8 mouse cellular contexts compared by ENCODE assay signal in the genomic region with DNA sequence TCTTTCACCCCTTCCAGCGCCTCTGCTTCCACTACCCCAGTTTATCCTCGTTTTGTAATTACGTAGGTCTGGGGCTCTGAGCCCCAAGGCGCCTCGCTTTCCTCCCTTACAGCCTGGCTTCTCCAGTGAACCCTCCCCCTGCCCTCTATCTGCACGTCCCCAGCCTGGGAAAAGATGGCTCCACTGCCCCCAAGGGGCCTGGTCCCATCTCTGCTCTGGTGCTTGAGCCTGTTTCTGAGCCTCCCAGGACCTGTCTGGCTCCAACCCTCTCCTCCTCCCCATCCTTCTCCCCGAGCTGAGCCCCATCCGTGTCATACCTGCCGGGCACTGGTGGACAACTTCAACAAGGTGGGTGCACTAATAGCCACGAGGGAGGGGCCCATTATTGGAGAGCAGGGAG. TPM values are rescaled to one million over a fixed set of nuclear protein-coding genes. Genes with fewer than 3 reads are reported as not detected.
DNase-seq lines count a peak whose midpoint lies in the region; ATAC-seq and TF ChIP-seq lines count a peak whose summit lies in the region.

No protein-coding gene starts in this region.

- H3K36me3 ChIP-seq in E14TG2a.4 (ENCODE audit: insufficient read depth, low read length), result peaks cover 18% of the 10 kb centered on the region
- H3K36me3 ChIP-seq in heart, postnatal 0 days (replicated peaks; ENCODE audit: control insufficient read depth, insufficient read depth, low read length), result peaks cover 17% of the 10 kb centered on the region
- no peaks in the 10 kb centered on the region for H3K36me3 ChIP-seq in liver, embryonic 15.5 days (replicated peaks)

- peak overlapping the region; percentile 92 for H3K27ac ChIP-seq in heart, postnatal 0 days (ENCODE audit: low read depth)
- H3K27ac ChIP-seq in liver, embryonic 15.5 days (replicated peaks), result peak overlapping the region; percentile 68

- peaks cover 32% of the 10 kb centered on the region for H3K27me3 ChIP-seq in E14TG2a.4 (ENCODE audit: insufficient read depth, low read length)
- H3K27me3 ChIP-seq in heart, postnatal 0 days (ENCODE audit: control insufficient read depth, insufficient read depth, low read length), result no peaks in the 10 kb centered on the region
- peaks cover 38% of the 10 kb centered on the region for H3K27me3 ChIP-seq in liver, embryonic 15.5 days

- H3K4me2 ChIP-seq in heart, postnatal 0 days (ENCODE audit: low read depth, low read length), result peak overlapping the region; percentile 86
- H3K4me2 ChIP-seq in liver, embryonic 15.5 days, result peak overlapping the region; percentile 99

- H3K4me1 ChIP-seq in E14TG2a.4 (replicated peaks; ENCODE audit: low read depth, low read length), result peaks cover 84% of the 10 kb centered on the region
- peaks cover 23% of the 10 kb centered on the region for H3K4me1 ChIP-seq in heart, postnatal 0 days (ENCODE audit: control insufficient read depth, insufficient read depth)
- H3K4me1 ChIP-seq in liver, embryonic 15.5 days (replicated peaks), result peaks cover 41% of the 10 kb centered on the region

- 12% methylated on average over 10 of the region's 10 CpGs for WGBS in heart, postnatal 0 days
- 10% methylated on average over 10 of the region's 10 CpGs for WGBS in liver, embryonic 15.5 days (ENCODE audit: insufficient replicate concordance)

- peak; percentile 22; the same call in 1 of the 2 replicates for ATAC-seq in heart, postnatal 0 days (ENCODE audit: insufficient read depth, low read depth)
- no peak for ATAC-seq in liver, embryonic 15.5 days (ENCODE audit: insufficient read depth)

- peak overlapping the region; percentile 89 for H3K4me3 ChIP-seq in E14TG2a.4 (replicated peaks; ENCODE audit: low read length)
- peak overlapping the region; percentile 56 for H3K4me3 ChIP-seq in heart, postnatal 0 days (ENCODE audit: low read depth, low read length)
- H3K4me3 ChIP-seq in liver, embryonic 15.5 days (replicated peaks), result peak overlapping the region; percentile 73

- peaks cover 10% of the 10 kb centered on the region; the same call in 1 of the 2 replicates for H3K9me3 ChIP-seq in E14TG2a.4 (ENCODE audit: low read length)
- no peaks in the 10 kb centered on the region for H3K9me3 ChIP-seq in heart, postnatal 0 days (replicated peaks; ENCODE audit: control insufficient read depth, low read length)
- H3K9me3 ChIP-seq in liver, embryonic 15.5 days (replicated peaks), result no peaks in the 10 kb centered on the region

- TF ChIP-seq EP300 in heart, postnatal 0 days (IDR thresholded peaks at IDR 0.05; ENCODE audit: low read depth), result no peak

- DNase-seq in cerebellum, adult 11-12 months, result peak; percentile 72
- DNase-seq in cerebellum, postnatal 4 days (ENCODE audit: low spot score in 2 of 2), result no peak
- DNase-seq in embryo, embryonic 10.5 days (ENCODE audit: low spot score), result peak; percentile 61
- no peak for DNase-seq in heart, postnatal 0 days (ENCODE audit: low spot score)
- DNase-seq in retina, embryonic 14.5 days (ENCODE audit: low spot score), result peak; percentile 58
- DNase-seq in right cerebral cortex, postnatal 36 days (ENCODE audit: low spot score in 2 of 2), result no peak

- TF ChIP-seq CTCF in E14TG2a.4 (conservative IDR thresholded peaks at IDR 0.05; ENCODE audit: low read length), result no peak
- 0 out of 2 replicates have a peak, but pooled peaks have one; percentile 14 for TF ChIP-seq CTCF in heart, postnatal 0 days (IDR thresholded peaks at IDR 0.05; ENCODE audit: low read depth)

- H3K9ac ChIP-seq in heart, postnatal 0 days (replicated peaks; ENCODE audit: low read depth, low read length), result peak overlapping the region; percentile 70
- H3K9ac ChIP-seq in liver, embryonic 15.5 days, result peak overlapping the region; percentile 70

RNA-seq across cellular contexts. Expression of a gene that starts 0.6 kb away (rescaled TPM):
- total RNA-seq in heart, postnatal 0 days (2014; rRNA removed; ENCODE audit: low replicate concordance), result 27.1 and 34.5 TPM in 2 replicates
- 27.5 and 32.1 TPM in 2 replicates for polyA plus RNA-seq in heart, postnatal 0 days (2015; fragmentation: Nextera tagmentation; extraction: Ambion mirVana)
- polyA plus RNA-seq in liver, embryonic 15.5 days (2015; fragmentation: Nextera tagmentation; extraction: Ambion mirVana), result 7.1 and 7.6 TPM in 2 replicates

RNA-seq across cellular contexts. Expression of a gene that starts 12.5 kb away (rescaled TPM):
- 20.3 and 22.1 TPM in 2 replicates for total RNA-seq in heart, postnatal 0 days (2014; rRNA removed; ENCODE audit: low replicate concordance)
- polyA plus RNA-seq in heart, postnatal 0 days (2015; fragmentation: Nextera tagmentation; extraction: Ambion mirVana), result 11.6 and 12.1 TPM in 2 replicates
- 9.1 and 12.0 TPM in 2 replicates for polyA plus RNA-seq in liver, embryonic 15.5 days (2015; fragmentation: Nextera tagmentation; extraction: Ambion mirVana)

RNA-seq across cellular contexts. Expression of a gene that starts 18.0 kb away (rescaled TPM):
- total RNA-seq in heart, postnatal 0 days (2014; rRNA removed; ENCODE audit: low replicate concordance), result not detected in 2 replicates
- polyA plus RNA-seq in heart, postnatal 0 days (2015; fragmentation: Nextera tagmentation; extraction: Ambion mirVana), result 0.07 and 0.20 TPM in 2 replicates
- polyA plus RNA-seq in liver, embryonic 15.5 days (2015; fragmentation: Nextera tagmentation; extraction: Ambion mirVana), result 0.03 and 0.07 TPM in 2 replicates

RNA-seq across cellular contexts. Expression of a gene that starts 25.4 kb away (rescaled TPM):
- total RNA-seq in heart, postnatal 0 days (2014; rRNA removed; ENCODE audit: low replicate concordance), result 0.70 and 2.2 TPM in 2 replicates
- 0.85 and 0.91 TPM in 2 replicates for polyA plus RNA-seq in heart, postnatal 0 days (2015; fragmentation: Nextera tagmentation; extraction: Ambion mirVana)
- 0.09 and 0.33 TPM in 2 replicates for polyA plus RNA-seq in liver, embryonic 15.5 days (2015; fragmentation: Nextera tagmentation; extraction: Ambion mirVana)

RNA-seq across cellular contexts. Expression of a gene that starts 41.4 kb away (rescaled TPM):
- total RNA-seq in heart, postnatal 0 days (2014; rRNA removed; ENCODE audit: low replicate concordance), result 15.3 and 40.6 TPM in 2 replicates
- 52.4 and 56.6 TPM in 2 replicates for polyA plus RNA-seq in heart, postnatal 0 days (2015; fragmentation: Nextera tagmentation; extraction: Ambion mirVana)
- polyA plus RNA-seq in liver, embryonic 15.5 days (2015; fragmentation: Nextera tagmentation; extraction: Ambion mirVana), result 31.7 and 33.1 TPM in 2 replicates

Comparison
In these comparisons a context has a peak if more than half of its experiments do, and no peak if none do; other contexts are left out.
1. DNase-seq: peak in cerebellum, adult 11-12 months (single experiment), embryo, embryonic 10.5 days (single experiment) and retina, embryonic 14.5 days (single experiment); none in cerebellum, postnatal 4 days (0 of 2), heart, postnatal 0 days (single experiment) and right cerebral cortex, postnatal 36 days (0 of 2).
2. Peak in every context shown above with its lines, with median percentiles within 50 percentile points of each other: H3K4me3 ChIP-seq.